Mouse (Mus musculus) midbrain, embryonic 14.5 days (tissue): Measurements from ENCODE around the gene Ubxn11. TPM values are rescaled to one million over a fixed set of nuclear protein-coding genes. Genes with fewer than 3 reads are reported as not detected.
A peak's percentile ranks its signal among the peaks of the same experiment; 100 is the strongest.

Source experiments
- ATAC-seq: fragments of 200-750 bp; cut with Nextera tagmentation; 2 replicates; pipeline ENCODE4 v1.8.0; 2017; ENCODE audit warnings: moderate number of reproducible peaks, moderate library complexity; ENCODE audit not compliant: low FRiP score, low TSS enrichment
- DNase-seq: peaks from one replicate; pipeline ENCODE4 v3.0.0-alpha.2; 2015
- H3K27ac ChIP-seq: fragments of 300-500 bp; sonication (generic); replicated peaks from 2 replicates; pipeline ENCODE4 v1.5.1; 2014; ENCODE audit warnings: mild to moderate bottlenecking, low read depth, low read length, moderate library complexity
- H3K27me3 ChIP-seq: fragments of 300-500 bp; sonication (generic); 2 replicates; pipeline ENCODE4 v1.6.1; 2014; ENCODE audit warnings: low read length, control low read depth, mixed read lengths; ENCODE audit not compliant: control insufficient read depth, insufficient read depth
- H3K36me3 ChIP-seq: fragments of 300-500 bp; sonication (generic); 2 replicates; pipeline ENCODE4 v1.6.1; 2014; ENCODE audit warnings: low read length, control low read depth; ENCODE audit not compliant: control insufficient read depth, insufficient read depth
- H3K4me1 ChIP-seq: fragments of 300-500 bp; sonication (generic); 2 replicates; pipeline ENCODE4 v1.6.1; 2014; ENCODE audit warnings: mild to moderate bottlenecking, antibody characterized with exemption, low read length, control low read depth; ENCODE audit not compliant: control insufficient read depth, insufficient read depth
- H3K4me2 ChIP-seq: fragments of 300-500 bp; sonication (generic); 2 replicates; pipeline ENCODE4 v1.6.1; 2014; ENCODE audit warnings: mild to moderate bottlenecking, low read length, moderate library complexity
- H3K4me3 ChIP-seq: fragments of 300-500 bp; sonication (generic); replicated peaks from 2 replicates; pipeline ENCODE4 v1.5.1; 2014; ENCODE audit warnings: low read depth, low read length
- H3K9ac ChIP-seq: fragments of 300-500 bp; sonication (generic); replicated peaks from 2 replicates; pipeline ENCODE4 v1.6.1; 2014; ENCODE audit warnings: mild to moderate bottlenecking, low read length, moderate library complexity
- H3K9me3 ChIP-seq: fragments of 300-500 bp; sonication (generic); 2 replicates; pipeline ENCODE4 v1.6.1; 2016; ENCODE audit warnings: low read length, control low read depth, mixed read lengths; ENCODE audit not compliant: control insufficient read depth
- WGBS: fragments of 180-500 bp; shearing (Covaris S2); extraction: QIAGEN DNeasy Blood & Tissue Kit; methylation state at CpG from one replicate; pipeline ENCODE4 v1.1.7; 2014; 5-methylcytosine and 5-hydroxymethylcytosine counted together
- polyA plus RNA-seq: library from polyadenylated mRNA; unstranded; fragments of >200 nt; fragmentation: Nextera tagmentation; extraction: Ambion mirVana; gene quantifications from 2 replicates; pipeline ENCODE4 v1.2.1, GENCODE M21; 2014

Ubxn11 gene
- polyA plus RNA-seq, 1 experiment from 2014 or later = 11.7 TPM

- Histone ChIP-seq H3K36me3 (no peaks in the 10 kb centered on the region; the same call in 1 of the 2 replicates), H3K27me3 (no peaks in the 10 kb centered on the region), H3K4me3 (no peak overlapping the region), H3K27ac (no peak overlapping the region), H3K4me2 (no peak overlapping the region), H3K9ac (no peak overlapping the region), H3K9me3 (no peaks in the 10 kb centered on the region), H3K4me1 (peaks cover 22% of the 10 kb centered on the region)
- WGBS = 88% methylated on average over 21 of the region's 21 CpGs
- ATAC-seq (no peak), DNase-seq (no peak)
These were observed 24.1 kb downstream of the Ubxn11 start for GRCm38 (mm10) chr4:134126300-134127120.

- DNase-seq (no peak), ATAC-seq (no peak)
- no peak overlapping the region; the same call in 1 of the 2 replicates for H3K9ac ChIP-seq
- H3K27me3 ChIP-seq = no peaks in the 10 kb centered on the region
- 88% methylated on average over 7 of the region's 7 CpGs for WGBS
- no peak overlapping the region for H3K27ac ChIP-seq
- peaks cover 22% of the 10 kb centered on the region for H3K4me1 ChIP-seq
- peak overlapping the region; percentile 76 for H3K4me2 ChIP-seq
- H3K36me3 ChIP-seq = peaks cover 2% of the 10 kb centered on the region; the same call in 1 of the 2 replicates
- no peaks in the 10 kb centered on the region for H3K9me3 ChIP-seq
- H3K4me3 ChIP-seq = no peak overlapping the region
These were observed 24.7 kb downstream of the Ubxn11 start for GRCm38 (mm10) chr4:134127121-134127455.

- H3K27ac ChIP-seq = peak overlapping the region; percentile 79; the same call in 1 of the 2 replicates
- no peaks in the 10 kb centered on the region for H3K27me3 ChIP-seq
- peak overlapping the region; percentile 87 for H3K4me3 ChIP-seq
- peak overlapping the region; percentile 80 for H3K9ac ChIP-seq
- no peaks in the 10 kb centered on the region for H3K9me3 ChIP-seq
- 63% methylated on average over 8 of the region's 8 CpGs for WGBS
- ATAC-seq = no peak
- peak; percentile 9 for DNase-seq
- H3K4me2 ChIP-seq = peak overlapping the region; percentile 76
- peaks cover 2% of the 10 kb centered on the region; the same call in 1 of the 2 replicates for H3K36me3 ChIP-seq
- H3K4me1 ChIP-seq = peaks cover 22% of the 10 kb centered on the region
These were observed 25.4 kb downstream of the Ubxn11 start for GRCm38 (mm10) chr4:134127793-134128192.

- H3K36me3 ChIP-seq = peaks cover 2% of the 10 kb centered on the region; the same call in 1 of the 2 replicates
- H3K9me3 ChIP-seq = no peaks in the 10 kb centered on the region
- peak; percentile 93 for ATAC-seq
- H3K9ac ChIP-seq = peak within 1 kb of the TSS; percentile 80
- peak within 1 kb of the TSS; percentile 79 for H3K27ac ChIP-seq
- peak within 1 kb of the TSS; percentile 76 for H3K4me2 ChIP-seq
- H3K4me1 ChIP-seq = peaks cover 22% of the 10 kb centered on the region
- peak within 1 kb of the TSS; percentile 87 for H3K4me3 ChIP-seq
- 0% methylated on average over 50 of the region's 50 CpGs for WGBS
- H3K27me3 ChIP-seq = no peaks in the 10 kb centered on the region
- DNase-seq = peak; percentile 93
These were observed 26.0 kb downstream of the Ubxn11 start, which contains the start of gene Sh3bgrl3 for GRCm38 (mm10) chr4:134128221-134128982. Sh3bgrl3 (minus strand) TSS chr4:134128789.

GRCm38 (mm10) chr4:134128983-134129362 is 26.6 kb downstream of the Ubxn11 start:
- DNase-seq = no peak
- H3K9ac ChIP-seq = peak overlapping the region; percentile 80
- H3K4me1 ChIP-seq = peaks cover 21% of the 10 kb centered on the region
- H3K4me2 ChIP-seq = peak overlapping the region; percentile 76
- peaks cover 2% of the 10 kb centered on the region; the same call in 1 of the 2 replicates for H3K36me3 ChIP-seq
- H3K27me3 ChIP-seq = no peaks in the 10 kb centered on the region
- ATAC-seq = peak; percentile 31; the same call in 1 of the 2 replicates
- H3K27ac ChIP-seq = peak overlapping the region; percentile 79
- WGBS = 4% methylated on average over 14 of the region's 14 CpGs
- peak overlapping the region; percentile 87 for H3K4me3 ChIP-seq
- no peaks in the 10 kb centered on the region for H3K9me3 ChIP-seq

- Histone ChIP-seq H3K4me1 (peaks cover 17% of the 10 kb centered on the region), H3K36me3 (peaks cover 2% of the 10 kb centered on the region; the same call in 1 of the 2 replicates), H3K4me3 (no peak overlapping the region), H3K9ac (peak overlapping the region; percentile 80; the same call in 1 of the 2 replicates), H3K4me2 (peak overlapping the region; percentile 76), H3K27ac (no peak overlapping the region), H3K9me3 (no peaks in the 10 kb centered on the region), H3K27me3 (no peaks in the 10 kb centered on the region)
- 59% methylated on average over 6 of the region's 6 CpGs for WGBS
- ATAC-seq (no peak), DNase-seq (no peak)
These were observed 27.1 kb downstream of the Ubxn11 start for GRCm38 (mm10) chr4:134129482-134129881.

- no peak overlapping the region for H3K9ac ChIP-seq
- H3K4me3 ChIP-seq = no peak overlapping the region
- H3K27ac ChIP-seq = no peak overlapping the region
- peaks cover 16% of the 10 kb centered on the region for H3K4me1 ChIP-seq
- no peak for ATAC-seq
- H3K4me2 ChIP-seq = no peak overlapping the region
- no peak for DNase-seq
- peaks cover 2% of the 10 kb centered on the region for H3K36me3 ChIP-seq
- no peaks in the 10 kb centered on the region for H3K27me3 ChIP-seq
- H3K9me3 ChIP-seq = no peaks in the 10 kb centered on the region
- WGBS = 93% methylated on average over 3 of the region's 3 CpGs
These were observed 29.7 kb downstream of the Ubxn11 start for GRCm38 (mm10) chr4:134132117-134132516.

GRCm38 (mm10) chr4:134132519-134133095 is 30.2 kb downstream of the Ubxn11 start:
- Histone ChIP-seq H3K4me3 (no peak overlapping the region), H3K4me1 (peaks cover 11% of the 10 kb centered on the region), H3K9ac (no peak overlapping the region), H3K36me3 (peaks cover 7% of the 10 kb centered on the region), H3K4me2 (no peak overlapping the region), H3K27ac (no peak overlapping the region), H3K9me3 (no peaks in the 10 kb centered on the region), H3K27me3 (no peaks in the 10 kb centered on the region)
- DNase-seq (no peak), ATAC-seq (no peak)
- 85% methylated on average over 8 of the region's 8 CpGs for WGBS
